Mouse (Mus musculus) megakaryocyte, embryonic 14.5 days (primary cell): ENCODE measurements at regions not wholly inside any gene's neighbourhood (a gene's known extent, or its start where the extent isn't known, plus 50 kb on each side); places are given as distances from the start of the nearest gene placed in this dataset.

Experiments used
- H3K27me3 ChIP-seq: replicated peaks from 2 replicates; pipeline ENCODE3; 2012; ENCODE audit warnings: inconsistent platforms
- H3K36me3 ChIP-seq: replicated peaks from 2 replicates; pipeline ENCODE3; 2012; ENCODE audit warnings: low read length, inconsistent platforms, mixed read lengths
- H3K4me1 ChIP-seq: 2 replicates; pipeline ENCODE4 v1.6.1; 2012; ENCODE audit warnings: inconsistent platforms
- H3K4me3 ChIP-seq: replicated peaks from 2 replicates; pipeline ENCODE3; 2012; ENCODE audit warnings: moderate library complexity, mild to moderate bottlenecking, inconsistent platforms
- H3K9me3 ChIP-seq: 2 replicates; pipeline ENCODE4 v1.6.1; 2012; ENCODE audit warnings: inconsistent platforms
- FLI1 ChIP-seq: IDR thresholded peaks from 2 replicates; pipeline ENCODE4 v1.6.1; 2012; ENCODE audit warnings: low read length, inconsistent platforms, mixed read lengths
- GATA1 ChIP-seq: IDR thresholded peaks from 3 replicates; pipeline ENCODE4 v1.6.1; 2012; ENCODE audit warnings: mixed read lengths, low read length, inconsistent platforms, borderline replicate concordance

DNA sequence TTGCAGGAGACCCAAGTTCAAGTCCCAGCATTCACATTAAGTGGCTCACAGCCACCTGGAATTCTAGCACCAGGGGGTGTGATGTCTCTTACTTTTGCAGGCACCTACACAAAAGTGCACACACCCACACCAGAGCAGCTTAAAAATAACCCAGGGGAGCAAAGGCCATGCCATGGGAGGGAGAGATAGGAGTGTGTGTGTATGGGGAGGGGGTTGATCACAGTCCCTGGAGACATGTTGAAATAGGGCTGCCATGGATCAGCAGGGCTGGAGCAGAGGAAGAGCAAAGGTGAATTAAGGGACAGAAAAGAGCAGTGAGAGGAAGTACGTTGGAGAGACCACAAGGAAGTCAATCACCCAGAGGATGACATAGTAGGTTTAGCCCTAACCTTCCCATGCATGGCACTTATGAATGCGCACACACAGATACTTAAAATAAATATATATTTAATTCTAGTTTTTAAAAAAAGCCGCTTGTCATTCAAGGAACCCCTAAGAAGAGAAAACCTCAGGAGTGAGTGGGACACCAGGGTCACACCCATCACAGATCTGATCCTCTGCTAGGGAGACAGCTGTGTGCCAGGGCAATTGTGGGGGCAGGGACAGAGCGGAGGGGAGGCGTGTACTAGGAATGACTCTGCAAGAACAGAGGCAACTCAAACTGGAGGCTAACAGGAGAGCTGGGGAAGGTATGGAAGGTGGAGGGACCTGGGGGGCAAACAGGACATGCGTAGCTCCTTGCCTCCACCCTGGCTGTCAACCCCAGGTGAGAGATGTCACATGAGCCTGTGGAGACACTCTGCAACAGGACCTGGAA is 189.5 kb upstream of the Rybp start:
- peaks cover 17% of the 10 kb centered on the region for H3K4me1 ChIP-seq
- H3K27me3 ChIP-seq: peaks cover 42% of the 10 kb centered on the region
- H3K36me3 ChIP-seq: no peaks in the 10 kb centered on the region
- H3K9me3 ChIP-seq: peaks cover 26% of the 10 kb centered on the region
- no peak overlapping the region for H3K4me3 ChIP-seq
- TF ChIP-seq GATA1: no peak
- no peak for TF ChIP-seq FLI1

DNA sequence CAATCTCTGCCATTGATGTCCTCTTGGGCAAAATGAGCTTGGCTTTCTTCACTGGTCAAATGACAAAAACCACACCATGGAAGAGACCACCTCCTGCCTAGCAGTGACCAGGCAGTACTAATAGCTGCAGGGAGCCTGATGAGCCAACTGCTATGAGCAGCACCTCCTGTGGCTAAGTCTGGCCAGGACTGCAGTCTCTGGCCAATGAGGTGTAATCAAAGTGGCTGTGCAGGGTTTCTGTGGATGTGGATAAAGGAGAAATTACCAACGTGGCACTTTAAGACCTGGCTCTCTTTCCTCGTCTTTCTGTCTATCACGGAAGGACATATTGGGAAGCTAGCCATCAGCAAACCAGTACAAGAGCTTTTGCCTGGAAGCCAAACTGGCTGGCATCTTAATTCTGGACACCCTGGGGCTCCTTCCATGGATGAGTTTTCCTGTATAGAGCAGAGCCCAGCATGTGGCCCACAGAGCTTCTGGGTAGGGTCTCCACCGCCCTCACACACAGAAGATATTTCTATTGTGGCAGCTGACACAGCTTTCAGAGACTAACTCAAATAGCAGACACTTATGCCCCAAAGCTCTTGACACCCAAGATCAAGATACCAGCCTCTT is 188.2 kb upstream of the Rybp start:
- Histone ChIP-seq H3K36me3 (no peaks in the 10 kb centered on the region), H3K27me3 (peaks cover 34% of the 10 kb centered on the region), H3K9me3 (peaks cover 35% of the 10 kb centered on the region), H3K4me1 (peaks cover 15% of the 10 kb centered on the region), H3K4me3 (no peak overlapping the region)
- TF ChIP-seq GATA1 (no peak), FLI1 (no peak)

DNA sequence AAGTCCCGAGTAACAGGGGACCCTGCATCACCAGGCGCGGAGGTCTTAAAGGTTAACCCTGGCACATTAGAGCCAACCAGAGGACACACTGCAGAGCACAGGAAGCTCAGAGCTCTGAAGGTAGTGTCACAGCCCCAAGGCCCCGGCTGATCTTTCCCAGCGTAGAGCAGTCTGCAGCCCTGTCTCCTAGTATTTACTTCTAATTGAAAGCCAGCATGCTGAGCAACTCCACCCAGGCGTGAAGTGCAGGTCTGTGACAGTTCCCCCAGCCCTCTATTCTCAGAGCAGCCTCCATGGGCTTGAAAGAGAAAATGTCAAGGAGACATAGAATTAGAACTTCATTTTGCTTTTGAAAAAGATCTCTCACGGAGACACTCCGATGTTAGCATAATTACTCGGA is 187.0 kb upstream of the Rybp start:
- Histone ChIP-seq H3K27me3 (peaks cover 28% of the 10 kb centered on the region), H3K9me3 (peaks cover 41% of the 10 kb centered on the region), H3K4me1 (peaks cover 11% of the 10 kb centered on the region), H3K4me3 (no peak overlapping the region), H3K36me3 (no peaks in the 10 kb centered on the region)
- TF ChIP-seq FLI1: no peak
- TF ChIP-seq GATA1: no peak

DNA sequence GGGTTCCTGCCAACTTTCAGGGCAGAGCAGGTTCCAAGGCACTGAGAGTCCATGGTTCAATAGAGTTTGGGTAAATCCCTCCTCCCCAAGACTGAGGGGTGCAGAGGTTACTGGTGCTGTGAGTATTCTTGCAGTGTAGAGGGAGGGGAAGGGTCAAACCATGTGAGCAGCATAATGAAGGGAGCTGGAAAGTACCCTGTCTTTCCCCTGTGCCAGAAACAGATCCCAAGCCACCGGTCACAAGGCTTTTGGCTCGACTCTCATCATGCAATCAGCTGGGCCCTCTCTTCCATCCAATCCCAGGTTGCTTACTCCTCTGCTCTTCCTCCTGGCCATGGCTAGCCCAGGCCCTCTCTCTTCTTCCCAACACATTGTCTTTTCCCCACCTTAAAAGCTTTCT is 182.8 kb upstream of the Rybp start:
- H3K4me3 ChIP-seq: no peak overlapping the region
- peaks cover 11% of the 10 kb centered on the region for H3K27me3 ChIP-seq
- H3K36me3 ChIP-seq: no peaks in the 10 kb centered on the region
- H3K4me1 ChIP-seq: no peaks in the 10 kb centered on the region
- no peak for TF ChIP-seq GATA1
- no peak for TF ChIP-seq FLI1
- H3K9me3 ChIP-seq: peaks cover 56% of the 10 kb centered on the region

- peaks cover 39% of the 10 kb centered on the region for H3K27me3 ChIP-seq
- TF ChIP-seq FLI1: no peak
- TF ChIP-seq GATA1: no peak
- H3K36me3 ChIP-seq: no peaks in the 10 kb centered on the region
- peaks cover 7% of the 10 kb centered on the region; the same call in 1 of the 2 replicates for H3K4me1 ChIP-seq
- peaks cover 88% of the 10 kb centered on the region for H3K9me3 ChIP-seq
- H3K4me3 ChIP-seq: peak overlapping the region; percentile 26
Measured at GRCm38 (mm10) chr6:100462757-100463156, 175.5 kb upstream of the Rybp start.

DNA sequence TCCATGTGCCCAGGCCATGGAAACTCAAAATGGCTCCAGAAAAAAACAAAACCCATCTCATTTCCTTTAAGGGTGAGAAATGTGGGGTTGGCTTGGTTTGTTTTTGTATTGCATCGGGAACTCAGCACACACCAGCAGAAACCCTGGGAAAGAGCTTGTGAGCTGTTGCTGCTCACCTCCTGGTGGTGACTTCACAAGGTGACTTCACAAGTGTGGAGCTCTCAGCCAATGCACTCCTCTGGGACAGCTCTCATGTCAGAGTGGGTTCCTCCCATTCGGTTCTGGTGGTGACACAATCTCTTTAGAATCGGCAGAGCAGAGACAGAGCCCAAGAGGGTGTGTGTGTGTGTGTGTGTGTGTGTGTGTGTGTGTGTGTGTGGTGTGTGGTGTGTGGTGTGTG is 166.1 kb upstream of the Rybp start:
- H3K27me3 ChIP-seq: peaks cover 9% of the 10 kb centered on the region
- TF ChIP-seq GATA1: no peak
- TF ChIP-seq FLI1: no peak
- peaks cover under 1% of the 10 kb centered on the region; the same call in 1 of the 2 replicates for H3K4me1 ChIP-seq
- no peak overlapping the region for H3K4me3 ChIP-seq
- no peaks in the 10 kb centered on the region for H3K36me3 ChIP-seq
- peaks cover 54% of the 10 kb centered on the region for H3K9me3 ChIP-seq

DNA sequence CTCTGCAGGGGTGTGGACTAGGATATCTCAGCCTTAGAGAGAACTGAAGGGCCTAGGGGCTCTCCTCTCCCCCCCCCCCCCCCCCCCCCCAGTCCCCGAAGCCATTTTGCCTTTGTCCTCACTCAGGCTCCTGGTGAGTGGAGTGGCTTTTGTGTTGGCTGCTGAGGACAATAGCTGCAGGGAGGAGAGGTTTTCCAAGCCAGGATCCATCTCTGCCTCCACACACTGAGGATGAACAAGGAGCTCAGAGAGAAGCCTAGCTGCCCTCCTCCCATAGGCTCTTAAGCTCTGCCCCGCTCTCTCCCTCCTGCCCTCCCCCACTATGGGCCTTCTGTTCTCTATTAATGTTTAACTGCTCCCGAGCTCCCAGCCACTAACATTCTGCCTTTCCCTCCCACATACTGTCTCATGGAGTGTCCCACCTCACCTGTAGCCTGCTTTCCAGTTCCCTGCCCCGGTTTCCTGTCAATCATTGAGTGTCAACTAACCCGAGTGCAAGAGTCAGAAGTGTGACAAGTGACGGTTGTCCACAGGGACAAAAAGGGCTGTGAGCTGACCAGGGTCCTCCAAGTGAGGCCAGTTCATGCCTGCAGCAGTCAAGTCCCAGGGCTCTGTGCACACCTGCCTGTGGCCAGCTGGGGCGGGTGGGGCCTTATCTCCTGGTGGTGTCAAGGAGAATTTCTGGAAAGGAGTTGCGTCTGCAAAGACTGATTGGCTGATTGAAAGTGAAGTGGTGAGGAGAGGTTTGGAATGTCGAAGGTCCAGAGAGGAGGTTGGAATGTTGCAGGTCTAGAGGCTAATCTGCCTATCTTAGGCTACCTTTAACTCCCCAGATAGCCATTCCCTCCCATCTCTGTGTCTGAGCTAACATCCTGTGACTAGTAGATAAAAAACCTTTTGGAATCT is 165.1 kb upstream of the Rybp start:
- Histone ChIP-seq H3K9me3 (peaks cover 49% of the 10 kb centered on the region), H3K4me1 (no peaks in the 10 kb centered on the region), H3K4me3 (no peak overlapping the region), H3K27me3 (peaks cover 10% of the 10 kb centered on the region), H3K36me3 (no peaks in the 10 kb centered on the region)
- TF ChIP-seq FLI1 (no peak), GATA1 (no peak)

DNA sequence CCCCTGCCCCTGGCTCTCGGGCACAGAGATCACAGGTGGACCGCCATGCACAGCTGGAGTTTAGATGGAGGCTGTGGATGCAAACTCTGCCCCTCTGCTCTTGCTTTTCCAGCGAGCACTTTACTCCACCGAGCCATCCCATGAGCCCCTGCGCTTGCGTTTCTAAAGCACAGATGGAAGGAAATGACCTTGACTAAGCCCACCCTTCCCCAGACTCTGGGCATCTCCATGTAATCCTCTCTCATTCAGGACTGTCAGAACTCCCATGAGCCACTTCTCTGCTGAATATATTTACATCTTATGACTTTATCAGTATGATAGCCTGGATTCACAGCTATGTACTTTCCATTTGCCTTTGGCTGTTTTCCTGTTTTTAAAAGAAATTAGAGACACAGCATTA is 162.8 kb upstream of the Rybp start:
- peaks cover 39% of the 10 kb centered on the region for H3K9me3 ChIP-seq
- no peak for TF ChIP-seq FLI1
- TF ChIP-seq GATA1: no peak
- no peaks in the 10 kb centered on the region for H3K36me3 ChIP-seq

GRCm38 (mm10) chr6:100449087-100449486 is 161.8 kb upstream of the Rybp start:
- Histone ChIP-seq H3K36me3 (no peaks in the 10 kb centered on the region), H3K9me3 (peaks cover 39% of the 10 kb centered on the region), H3K27me3 (peaks cover 7% of the 10 kb centered on the region), H3K4me3 (no peak overlapping the region), H3K4me1 (no peaks in the 10 kb centered on the region)
- no peak for TF ChIP-seq GATA1
- no peak for TF ChIP-seq FLI1

More for the DNA sequence above, 162.8 kb upstream of the Rybp start:
- peaks cover 6% of the 10 kb centered on the region for H3K27me3 ChIP-seq
- H3K4me1 ChIP-seq: no peaks in the 10 kb centered on the region
- H3K4me3 ChIP-seq: no peak overlapping the region
